Mouse (Mus musculus) thymus, adult 2 months (tissue): Measurements from ENCODE around the gene Fbxl13. TPM values are rescaled to one million over a fixed set of nuclear protein-coding genes. Genes with fewer than 3 reads are reported as not detected.

Source experiments
- DNase-seq: peaks from one replicate; pipeline ENCODE4 v3.0.0; 2021
- H3K27ac ChIP-seq: fragments of 200-500 bp; 2 replicates; pipeline ENCODE4 v1.5.1; 2012; ENCODE audit warnings: low read length, control low read depth; ENCODE audit not compliant: control insufficient read depth, insufficient read depth
- H3K27me3 ChIP-seq: fragments of 200-500 bp; 2 replicates; pipeline ENCODE4 v1.6.1; 2012; ENCODE audit warnings: mild to moderate bottlenecking, low read length, moderate library complexity, mixed read lengths; ENCODE audit not compliant: control insufficient read depth, insufficient read depth
- H3K36me3 ChIP-seq: fragments of 200-500 bp; 2 replicates; pipeline ENCODE4 v1.6.1; 2012; ENCODE audit warnings: mild to moderate bottlenecking, low read length, moderate library complexity; ENCODE audit not compliant: control insufficient read depth, insufficient read depth
- H3K4me1 ChIP-seq: fragments of 200-500 bp; replicated peaks from 2 replicates; pipeline ENCODE4 v1.6.1; 2012; ENCODE audit warnings: low read length; ENCODE audit not compliant: control insufficient read depth, insufficient read depth
- H3K4me3 ChIP-seq: fragments of 200-500 bp; 2 replicates; pipeline ENCODE4 v1.5.1; 2012; ENCODE audit warnings: mild to moderate bottlenecking, low read length, control low read depth, moderate library complexity; ENCODE audit not compliant: control insufficient read depth, insufficient read depth
- CTCF ChIP-seq: fragments of 200-500 bp; IDR thresholded peaks from 2 replicates; pipeline ENCODE4 v1.5.1; 2012; ENCODE audit warnings: mild to moderate bottlenecking, control low read depth, low read length, moderate library complexity, borderline replicate concordance; ENCODE audit not compliant: control insufficient read depth, poor library complexity, insufficient read depth; ENCODE audit errors: extremely low read depth
- POLR2A ChIP-seq: fragments of 200-500 bp; IDR thresholded peaks from 2 replicates; pipeline ENCODE4 v1.6.1; 2012; ENCODE audit warnings: mild to moderate bottlenecking, low read length, control low read depth, moderate library complexity; ENCODE audit not compliant: control insufficient read depth, poor library complexity, insufficient read depth; ENCODE audit errors: extremely low read depth
- WGBS: fragments of 180-500 bp; shearing (Covaris S2); methylation state at CpG from one replicate; pipeline ENCODE4 v1.1.7; 2018; 5-methylcytosine and 5-hydroxymethylcytosine counted together
- polyA plus RNA-seq: library from polyadenylated mRNA; depleted of rRNA; stranded (reverse); fragments of >200 nt; gene quantifications from 2 replicates; pipeline ENCODE4 v1.2.3, GENCODE M21; 2012

Fbxl13 gene
- polyA plus RNA-seq, 1 experiment = 0.12 TPM

DNA sequence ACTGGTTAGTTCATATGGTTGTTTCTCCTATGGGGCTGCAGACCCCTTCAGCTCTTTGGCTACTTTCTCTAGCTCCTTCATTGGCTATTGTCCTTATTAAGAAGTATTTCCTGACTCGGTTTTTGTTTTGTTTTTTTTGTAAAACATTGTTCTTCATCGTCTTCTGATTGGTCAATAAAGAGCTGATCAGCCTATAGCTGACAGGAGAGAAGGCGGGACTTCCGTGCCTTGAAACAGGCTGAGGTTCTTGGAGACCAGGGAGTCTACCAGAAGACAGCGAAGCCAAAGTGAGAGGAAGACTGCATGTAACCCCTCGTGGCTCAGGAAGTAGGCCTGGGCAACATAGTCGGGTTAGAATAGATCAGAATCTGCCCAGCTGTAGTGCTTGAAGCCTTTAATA lies 57.8 kb downstream of the Fbxl13 start:
- WGBS = 76% methylated on average over 7 of the region's 7 CpGs
- H3K4me3 ChIP-seq = no peak overlapping the region

DNA sequence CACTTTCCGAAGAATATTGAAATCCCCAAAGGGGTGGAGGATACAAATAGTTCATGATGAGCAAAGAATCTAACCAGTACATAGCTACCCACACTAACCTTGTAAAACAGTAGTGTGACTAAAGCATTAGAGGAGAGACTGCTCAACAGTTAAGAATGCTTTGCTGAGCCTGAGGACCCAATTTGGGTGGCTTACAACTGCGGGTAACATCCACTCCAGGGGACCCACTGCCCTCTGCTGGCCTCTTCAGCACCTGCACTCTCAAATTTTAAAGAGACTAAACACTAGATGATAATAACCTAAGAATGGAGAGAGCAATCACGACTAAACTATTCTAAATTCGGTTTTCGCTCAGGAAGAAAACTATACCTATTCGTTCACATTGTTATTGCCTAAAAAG lies 58.7 kb downstream of the Fbxl13 start:
- no peaks in the 10 kb centered on the region for H3K36me3 ChIP-seq
- no peak overlapping the region for H3K27ac ChIP-seq
- DNase-seq = peak; percentile 32
- H3K27me3 ChIP-seq = no peaks in the 10 kb centered on the region
- no peak overlapping the region for H3K4me3 ChIP-seq
- peak; percentile 21; the same call in 1 of the 2 replicates for TF ChIP-seq CTCF
- no peak for TF ChIP-seq POLR2A
- H3K4me1 ChIP-seq = no peaks in the 10 kb centered on the region
- WGBS = 60% methylated on average over 6 of the region's 6 CpGs

More for the DNA sequence above, 57.8 kb downstream of the Fbxl13 start:
- Histone ChIP-seq H3K36me3 (no peaks in the 10 kb centered on the region), H3K27me3 (no peaks in the 10 kb centered on the region), H3K4me1 (no peaks in the 10 kb centered on the region), H3K27ac (no peak overlapping the region)
- TF ChIP-seq CTCF = no peak
- no peak for TF ChIP-seq POLR2A
- no peak for DNase-seq

DNA sequence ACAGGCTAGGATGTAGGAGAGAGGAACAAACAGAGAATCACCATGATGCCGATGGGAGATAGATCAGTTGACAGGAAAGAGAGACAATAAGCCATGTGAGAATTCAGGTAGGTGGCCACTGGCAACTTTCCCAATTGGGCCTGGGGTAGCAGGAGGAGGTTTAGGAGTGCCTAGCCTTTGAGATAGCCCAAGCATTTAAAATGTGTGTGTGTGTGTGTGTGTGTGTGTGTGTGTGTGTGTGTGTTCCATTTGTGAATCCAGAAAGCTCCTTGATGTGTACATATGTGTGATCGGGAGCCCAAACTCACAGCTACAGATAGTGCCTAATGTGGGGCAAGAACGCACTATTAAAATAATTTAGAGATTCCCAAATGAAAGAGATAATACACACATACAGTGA lies 67.3 kb downstream of the Fbxl13 start:
- DNase-seq = no peak
- 94% methylated on average over 3 of the region's 3 CpGs for WGBS
- Histone ChIP-seq H3K27me3 (no peaks in the 10 kb centered on the region), H3K4me1 (no peaks in the 10 kb centered on the region), H3K27ac (no peak overlapping the region), H3K4me3 (no peak overlapping the region), H3K36me3 (no peaks in the 10 kb centered on the region)
- TF ChIP-seq CTCF (no peak), POLR2A (no peak)

DNA sequence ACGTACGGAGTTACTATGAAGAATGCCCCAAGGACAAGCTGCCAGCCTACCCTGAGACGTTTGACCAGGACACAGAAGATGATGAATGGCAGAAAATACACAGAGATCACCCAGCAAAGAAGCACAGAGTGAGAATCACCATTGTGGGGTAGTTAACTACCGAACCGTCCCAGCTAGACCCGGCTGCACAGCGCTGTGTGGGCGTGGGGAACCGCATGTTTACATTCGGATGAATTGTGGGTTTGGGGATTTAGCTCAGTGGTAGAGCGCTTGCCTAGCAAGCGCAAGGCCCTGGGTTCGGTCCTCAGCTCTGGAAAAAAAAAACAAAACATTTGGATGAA lies 70.3 kb downstream of the Fbxl13 start:
- 95% methylated on average over 13 of the region's 13 CpGs for WGBS

DNA sequence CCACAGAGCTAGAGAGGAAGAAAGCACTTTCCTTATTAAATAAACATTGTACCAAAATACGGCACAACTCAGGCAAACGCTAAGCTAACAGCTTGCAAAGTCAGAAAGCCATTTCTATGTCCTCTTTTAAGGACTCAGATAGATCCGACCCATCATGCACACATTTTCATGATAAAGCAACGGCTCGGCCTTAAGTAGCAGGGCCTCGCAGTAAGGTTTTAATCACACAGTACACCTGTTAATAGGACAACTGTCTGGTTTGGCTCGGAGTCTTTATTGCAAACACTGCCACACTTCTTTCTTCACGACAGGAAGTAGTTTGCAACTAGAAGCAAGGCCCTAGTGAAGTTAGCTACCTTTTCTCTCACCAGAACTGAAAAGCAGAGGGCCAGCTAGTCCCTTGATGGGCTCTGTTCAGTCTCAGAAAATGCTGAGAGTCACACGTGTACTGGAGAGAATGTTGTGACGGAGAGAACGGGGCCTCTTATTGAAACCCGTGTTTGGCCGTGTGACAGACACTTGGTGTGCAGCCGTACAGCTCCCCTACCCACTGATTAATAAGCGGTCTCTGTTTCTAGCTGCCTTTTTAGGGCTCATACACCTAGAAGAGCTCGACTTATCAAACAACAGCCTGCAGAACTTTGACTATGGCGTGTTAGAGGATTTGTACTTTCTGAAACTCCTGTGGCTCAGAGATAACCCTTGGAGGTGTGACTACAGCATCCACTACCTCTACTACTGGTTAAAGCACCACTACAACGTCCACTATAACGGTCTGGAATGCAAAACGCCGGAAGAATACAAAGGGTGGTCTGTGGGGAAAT lies 70.8 kb downstream of the Fbxl13 start:
- TF ChIP-seq CTCF (no peak), POLR2A (no peak)
- DNase-seq = no peak
- Histone ChIP-seq H3K4me1 (no peaks in the 10 kb centered on the region), H3K27me3 (no peaks in the 10 kb centered on the region), H3K27ac (no peak overlapping the region), H3K36me3 (no peaks in the 10 kb centered on the region), H3K4me3 (no peak overlapping the region)
- 92% methylated on average over 21 of the region's 21 CpGs for WGBS

More for the DNA sequence above, 70.3 kb downstream of the Fbxl13 start:
- TF ChIP-seq CTCF (no peak), POLR2A (no peak)
- H3K27ac ChIP-seq = no peak overlapping the region
- DNase-seq = no peak
- H3K27me3 ChIP-seq = no peaks in the 10 kb centered on the region
- H3K4me1 ChIP-seq = no peaks in the 10 kb centered on the region
- no peak overlapping the region for H3K4me3 ChIP-seq
- H3K36me3 ChIP-seq = no peaks in the 10 kb centered on the region

DNA sequence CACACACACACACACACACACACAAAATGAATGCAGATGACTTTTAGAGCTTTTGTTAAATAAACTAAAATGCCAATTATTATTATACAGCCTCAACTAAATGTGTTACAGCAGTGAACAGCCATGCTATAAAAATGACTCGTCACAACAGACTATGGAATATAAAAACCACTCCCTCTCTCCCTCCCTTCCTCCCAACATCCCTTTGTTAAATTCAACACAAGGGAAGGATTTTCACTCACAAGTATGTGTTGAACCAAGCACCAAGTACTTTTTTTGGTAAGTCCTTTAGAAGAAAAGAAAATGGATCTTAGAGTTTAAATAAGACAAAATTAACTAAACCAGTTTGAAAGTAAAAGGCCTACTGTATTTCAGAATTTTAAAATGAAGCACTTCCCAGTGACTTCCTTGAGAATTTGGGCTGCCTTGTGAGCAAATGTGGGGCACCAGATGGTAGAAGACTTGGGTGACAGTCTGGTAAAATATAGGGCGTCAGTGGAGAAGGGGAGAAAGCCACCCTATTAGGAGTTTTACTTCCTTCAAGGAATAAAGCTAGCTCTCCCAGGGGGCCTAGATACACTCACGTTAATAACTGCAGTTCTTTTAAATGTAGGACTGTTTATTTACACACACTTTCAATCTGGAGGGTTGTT lies 72.5 kb downstream of the Fbxl13 start:
- WGBS = 86% methylated on average over 3 of the region's 3 CpGs

DNA sequence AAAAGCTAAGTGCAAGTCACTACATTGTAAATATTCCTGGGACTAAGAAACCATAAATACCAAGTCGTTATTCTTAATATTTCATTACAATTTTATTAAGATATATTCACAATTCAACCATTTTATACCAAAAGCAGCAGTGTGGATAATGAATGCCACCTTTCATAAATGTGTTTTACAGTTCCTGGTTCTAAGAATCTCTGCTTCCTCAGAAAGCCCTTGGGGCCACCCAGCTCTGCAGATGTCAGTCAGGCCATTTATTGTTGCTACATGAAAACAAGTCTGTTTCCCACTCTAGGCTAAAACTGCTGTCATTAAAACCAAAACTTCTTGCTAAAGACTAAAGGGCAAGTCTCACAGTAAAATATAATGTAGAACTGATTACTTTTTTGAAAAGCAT lies 77.7 kb downstream of the Fbxl13 start:
- Histone ChIP-seq H3K27me3 (no peaks in the 10 kb centered on the region), H3K27ac (no peak overlapping the region), H3K36me3 (no peaks in the 10 kb centered on the region), H3K4me1 (no peaks in the 10 kb centered on the region), H3K4me3 (no peak overlapping the region)
- TF ChIP-seq POLR2A (no peak), CTCF (no peak)
- WGBS = 71% methylated on average over 1 of the region's 1 CpGs
- no peak for DNase-seq

More for the DNA sequence above, 72.5 kb downstream of the Fbxl13 start:
- TF ChIP-seq CTCF = no peak
- TF ChIP-seq POLR2A = no peak
- Histone ChIP-seq H3K36me3 (no peaks in the 10 kb centered on the region), H3K4me1 (no peaks in the 10 kb centered on the region), H3K4me3 (no peak overlapping the region), H3K27me3 (no peaks in the 10 kb centered on the region), H3K27ac (no peak overlapping the region)
- DNase-seq = no peak
